Mouse (Mus musculus): ENCODE measurements around the gene Shld2.
A peak's percentile ranks its signal among the peaks of the same experiment; 100 is the strongest.

Gene Shld2

GRCm38 (mm10) chr14:34310234-34310965 lies at the start of gene Shld2, which contains the start of gene Glud1:
Gene Shld2 (minus strand): TSS chr14:34310493.
Gene Glud1 (plus strand): TSS chr14:34310727.
- peak; percentile 97 for DNase-seq (ENCODE audit: extremely low spot score)

GRCm38 (mm10) chr14:34359676-34360244 lies 49.5 kb upstream of the Shld2 start:
- DNase-seq (ENCODE audit: extremely low spot score): no peak

GRCm38 (mm10) chr14:34357671-34358455 lies 47.6 kb upstream of the Shld2 start:
- DNase-seq (ENCODE audit: extremely low spot score): no peak

- DNase-seq (ENCODE audit: extremely low spot score): no peak
Measured at GRCm38 (mm10) chr14:34355301-34355700, 45.0 kb upstream of the Shld2 start, which contains the start of gene Fam25c. Gene Fam25c (minus strand): TSS chr14:34355433.

- DNase-seq (ENCODE audit: extremely low spot score): no peak
Measured at GRCm38 (mm10) chr14:34354456-34354855, 44.2 kb upstream of the Shld2 start.

GRCm38 (mm10) chr14:34353326-34353725 lies 43.0 kb upstream of the Shld2 start:
- DNase-seq (ENCODE audit: extremely low spot score): no peak

GRCm38 (mm10) chr14:34352523-34352922 lies 42.2 kb upstream of the Shld2 start:
- no peak for DNase-seq (ENCODE audit: extremely low spot score)

- no peak for DNase-seq (ENCODE audit: extremely low spot score)
Measured at GRCm38 (mm10) chr14:34351660-34352059, 41.4 kb upstream of the Shld2 start.

GRCm38 (mm10) chr14:34349007-34349406 lies 38.7 kb upstream of the Shld2 start:
- DNase-seq (ENCODE audit: extremely low spot score): no peak

- DNase-seq (ENCODE audit: extremely low spot score): no peak
Measured at GRCm38 (mm10) chr14:34348301-34348700, 38.0 kb upstream of the Shld2 start.

- no peak for DNase-seq (ENCODE audit: extremely low spot score)
Measured at GRCm38 (mm10) chr14:34347084-34347483, 36.8 kb upstream of the Shld2 start.

- peak; percentile 24 for DNase-seq (ENCODE audit: extremely low spot score)
Measured at GRCm38 (mm10) chr14:34345771-34346566, 35.7 kb upstream of the Shld2 start.

- DNase-seq (ENCODE audit: extremely low spot score): no peak
Measured at GRCm38 (mm10) chr14:34344361-34344760, 34.1 kb upstream of the Shld2 start.

GRCm38 (mm10) chr14:34343078-34343477 lies 32.8 kb upstream of the Shld2 start:
- no peak for DNase-seq (ENCODE audit: extremely low spot score)

- no peak for DNase-seq (ENCODE audit: extremely low spot score)
Measured at GRCm38 (mm10) chr14:34341993-34342392, 31.7 kb upstream of the Shld2 start.

GRCm38 (mm10) chr14:34339446-34339845 lies 29.2 kb upstream of the Shld2 start:
- DNase-seq (ENCODE audit: extremely low spot score): no peak

GRCm38 (mm10) chr14:34332476-34332875 lies 22.2 kb upstream of the Shld2 start:
- no peak for DNase-seq (ENCODE audit: extremely low spot score)

GRCm38 (mm10) chr14:34331886-34332285 lies 21.6 kb upstream of the Shld2 start:
- DNase-seq (ENCODE audit: extremely low spot score): no peak

GRCm38 (mm10) chr14:34330657-34331158 lies 20.4 kb upstream of the Shld2 start:
- DNase-seq (ENCODE audit: extremely low spot score): no peak

- no peak for DNase-seq (ENCODE audit: extremely low spot score)
Measured at GRCm38 (mm10) chr14:34327618-34328017, 17.3 kb upstream of the Shld2 start.

GRCm38 (mm10) chr14:34326606-34327005 lies 16.3 kb upstream of the Shld2 start:
- DNase-seq (ENCODE audit: extremely low spot score): no peak
